Mouse (Mus musculus): ENCODE measurements around the gene Hectd3. TPM values are rescaled to one million over a fixed set of nuclear protein-coding genes. Genes with fewer than 3 reads are reported as not detected.

Hectd3 gene
- total RNA-seq (2021) (10 to 100 TPM; 28.4 to 29.5 TPM), polyA plus RNA-seq (2012; rRNA removed) (96.5 and 96.9 TPM in 2 replicates)
- long read RNA-seq, full-length matches to known transcripts = 27 of 41 reads
- long read RNA-seq, partial matches to known transcripts = 1 of 41 reads
- long read RNA-seq, other reads (novel, unspliced or antisense) = 13 of 41 reads

- peak; percentile 80 for DNase-seq
Observed at GRCm38 (mm10) chr4:116995131-116995797, at the start of gene Hectd3. TSS of gene Hectd3 (plus strand) at chr4:116995317.

GRCm38 (mm10) chr4:116951642-116952041 lies 43.5 kb upstream of the Hectd3 start:
- no peak for DNase-seq

DNA sequence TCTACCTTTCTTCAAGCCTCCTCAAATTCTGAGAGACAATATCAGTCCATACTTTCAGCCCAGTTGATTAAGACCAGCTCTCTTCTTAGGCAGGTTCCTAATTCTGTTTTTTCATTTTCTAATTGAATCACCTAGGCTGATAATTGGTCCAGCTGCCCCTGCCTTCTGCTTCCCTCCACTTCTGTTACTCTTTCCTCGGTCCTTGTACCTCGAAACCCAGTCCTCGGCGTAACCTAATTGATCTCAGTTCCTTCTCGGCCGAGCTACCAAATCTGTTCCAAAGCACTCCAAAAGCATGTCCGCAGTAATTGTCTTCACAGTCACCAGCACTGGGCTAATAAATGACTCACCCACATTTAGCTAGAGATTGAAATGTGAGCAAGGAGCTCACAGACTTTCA lies 40.2 kb upstream of the Hectd3 start:
- no peak for DNase-seq

DNA sequence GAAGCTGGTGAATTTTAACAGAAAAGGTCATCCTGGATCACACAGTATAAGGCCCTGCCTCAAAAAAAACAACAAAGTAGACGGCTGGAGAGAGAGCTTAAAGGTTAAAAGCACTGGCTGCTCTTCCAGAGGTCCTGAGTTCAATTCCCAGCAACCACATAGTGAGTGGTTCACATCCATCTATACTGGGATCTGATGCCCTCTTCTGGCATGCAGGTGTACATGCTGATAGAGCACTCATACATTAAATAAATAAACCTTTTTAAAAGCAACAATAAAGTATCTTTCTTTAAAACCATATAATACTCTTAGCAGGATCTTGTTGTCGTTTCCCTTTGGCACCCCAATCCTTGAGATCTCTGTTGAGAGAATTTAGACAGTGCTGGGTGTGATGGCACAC lies 18.6 kb upstream of the Hectd3 start:
- no peak for DNase-seq

DNA sequence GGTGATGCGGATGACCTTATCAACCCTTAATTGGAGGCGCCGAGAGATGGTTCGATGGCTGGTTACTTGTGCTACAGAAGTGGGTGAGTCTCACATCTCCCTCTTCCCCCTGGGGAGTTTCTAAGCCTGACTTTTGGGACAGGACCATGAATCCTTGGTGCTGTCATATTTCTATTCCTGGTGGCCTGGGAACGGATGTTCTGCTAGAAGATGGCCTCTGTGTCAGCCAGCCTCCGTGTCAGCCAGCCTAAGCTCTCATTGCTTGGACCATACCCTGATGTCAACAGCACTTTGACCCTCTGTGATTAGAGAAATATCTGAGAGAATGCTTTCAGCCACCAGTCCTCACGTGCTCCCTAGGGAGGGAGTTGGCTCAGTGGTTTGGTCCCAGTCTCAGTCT lies 9.4 kb upstream of the Hectd3 start:
- DNase-seq = no peak

DNA sequence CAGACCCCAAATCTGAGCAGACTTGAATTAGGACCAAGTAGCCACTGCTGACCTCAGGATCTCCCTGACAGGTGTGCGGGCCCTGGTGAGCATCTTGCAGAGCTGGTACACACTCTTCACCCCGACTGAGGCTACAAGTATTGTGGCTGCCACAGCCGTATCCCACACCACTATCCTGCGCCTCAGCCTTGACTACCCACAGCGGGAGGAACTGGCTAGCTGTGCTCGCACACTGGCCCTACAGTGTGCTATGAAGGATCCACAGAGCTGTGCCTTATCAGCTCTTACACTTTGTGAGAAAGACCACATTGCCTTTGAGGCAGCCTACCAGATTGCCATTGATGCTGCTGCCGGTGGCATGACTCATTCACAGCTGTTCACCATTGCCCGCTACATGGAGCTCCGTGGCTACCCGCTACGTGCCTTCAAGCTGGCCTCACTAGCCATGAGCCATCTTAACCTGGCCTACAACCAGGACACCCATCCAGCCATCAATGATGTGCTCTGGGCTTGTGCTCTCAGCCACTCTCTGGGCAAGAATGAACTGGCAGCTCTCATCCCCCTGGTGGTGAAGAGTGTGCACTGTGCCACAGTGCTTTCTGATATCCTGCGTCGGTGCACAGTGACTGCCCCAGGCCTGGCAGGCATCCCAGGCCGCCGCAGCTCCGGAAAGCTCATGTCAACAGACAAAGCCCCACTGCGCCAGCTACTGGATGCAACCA lies 8.6 kb upstream of the Hectd3 start:
- peak; percentile 89 for DNase-seq

- DNase-seq = no peak
Observed at GRCm38 (mm10) chr4:116987122-116987456, 8.0 kb upstream of the Hectd3 start.

- DNase-seq = no peak
Observed at GRCm38 (mm10) chr4:116989731-116990130, 5.4 kb upstream of the Hectd3 start.

DNA sequence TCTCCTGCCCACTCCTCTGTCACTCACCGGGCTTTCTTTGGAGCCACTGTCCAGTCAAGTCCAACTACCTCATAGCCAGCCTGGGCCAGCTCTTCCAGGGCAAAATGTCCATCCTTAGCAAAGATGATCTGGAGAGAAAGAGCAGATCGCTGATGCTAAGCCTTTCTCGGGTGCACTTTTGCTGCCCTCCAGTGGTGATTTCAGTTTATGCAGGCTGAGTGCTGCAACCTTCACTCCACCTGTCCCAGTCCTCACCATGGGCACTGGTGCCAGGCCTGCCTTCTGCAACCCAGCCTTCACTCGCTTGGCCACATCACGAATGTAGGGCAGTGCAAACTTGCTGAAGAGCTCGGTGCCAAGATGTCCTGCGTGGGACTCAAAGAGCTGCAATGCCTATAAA lies 3.8 kb upstream of the Hectd3 start:
- DNase-seq = peak; percentile 73

DNA sequence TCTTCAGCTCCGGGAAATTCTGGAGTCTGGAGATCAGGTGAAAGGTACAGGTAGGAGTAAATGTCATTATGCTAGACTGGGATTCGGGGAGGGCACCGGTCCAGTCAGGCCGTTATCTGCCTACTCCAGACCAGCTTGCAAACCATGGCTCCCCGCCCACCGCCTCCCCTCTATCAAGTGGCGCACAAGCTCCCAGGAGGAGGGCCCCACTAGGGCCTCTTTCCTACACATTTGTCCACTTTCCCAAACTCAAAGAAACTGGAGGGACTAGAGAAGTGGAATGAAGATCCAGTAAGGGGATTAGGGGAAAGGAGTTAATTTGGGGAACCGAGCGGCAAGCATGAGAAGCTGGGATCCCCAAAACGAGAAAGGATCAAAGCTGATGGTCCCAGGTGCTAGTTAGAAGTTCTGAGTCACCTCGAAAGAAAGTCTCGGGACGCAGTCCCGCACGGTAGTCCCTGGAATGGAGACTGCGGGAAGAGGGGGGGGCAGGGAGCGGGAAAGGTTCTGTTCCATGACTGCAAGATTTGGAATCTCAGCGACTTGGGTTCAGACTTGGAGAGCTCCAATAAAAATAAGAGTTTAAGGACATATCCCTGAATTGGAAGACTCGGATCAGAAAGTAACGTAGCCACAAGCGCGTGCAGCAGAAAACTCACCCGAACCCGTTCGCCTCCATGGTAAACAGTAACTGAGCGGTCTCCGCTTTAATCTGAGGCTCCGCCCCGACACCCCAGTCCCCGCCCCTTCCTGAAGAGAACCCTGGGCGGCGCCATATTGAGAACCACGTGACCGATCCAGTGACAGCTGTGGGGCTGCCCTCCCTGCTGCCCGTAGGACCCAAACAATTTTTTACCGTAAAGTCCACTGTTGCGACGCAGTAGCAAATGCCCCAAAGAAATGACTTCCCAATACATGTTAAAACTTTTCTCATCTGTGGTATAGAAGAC lies 1.2 kb upstream of the Hectd3 start, which contains the start of gene Urod:
Gene Urod, minus strand, starts transcription at position 742 of the 950 bp plus-strand sequence.
- peak; percentile 96 for DNase-seq

GRCm38 (mm10) chr4:116995798-116996135 lies 650 bp downstream of the Hectd3 start:
- peak; percentile 55 for DNase-seq

DNA sequence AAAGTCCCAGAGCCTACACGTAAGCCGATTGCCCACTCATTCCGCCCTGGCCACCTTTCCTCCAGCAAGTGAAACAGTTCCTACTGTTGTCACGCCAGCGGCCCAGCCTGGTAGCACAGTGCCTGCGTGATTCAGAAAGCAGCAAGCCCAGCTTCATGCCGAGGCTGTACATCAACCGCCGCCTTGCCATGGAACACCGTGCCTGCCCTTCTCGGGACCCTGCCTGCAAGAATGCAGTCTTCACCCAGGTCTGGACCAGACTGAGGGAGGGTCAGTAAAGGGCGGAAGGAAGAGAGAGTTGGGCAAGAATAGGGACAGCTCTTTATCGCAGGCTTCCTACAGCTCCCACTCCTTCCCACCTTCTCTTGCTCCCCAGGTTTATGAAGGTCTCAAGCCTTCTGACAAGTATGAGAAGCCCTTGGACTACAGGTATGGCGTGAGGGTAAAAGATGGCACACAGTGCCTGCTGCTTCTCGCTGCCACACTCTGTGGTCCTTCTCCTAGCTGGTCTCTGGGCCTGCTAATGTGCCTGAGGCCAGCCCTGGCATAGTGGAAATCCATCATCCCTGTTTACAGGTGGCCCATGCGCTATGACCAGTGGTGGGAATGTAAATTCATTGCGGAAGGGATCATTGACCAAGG lies 4.5 kb downstream of the Hectd3 start:
- DNase-seq = no peak

- DNase-seq = no peak
Observed at GRCm38 (mm10) chr4:117001957-117002356, 6.8 kb downstream of the Hectd3 start.

DNA sequence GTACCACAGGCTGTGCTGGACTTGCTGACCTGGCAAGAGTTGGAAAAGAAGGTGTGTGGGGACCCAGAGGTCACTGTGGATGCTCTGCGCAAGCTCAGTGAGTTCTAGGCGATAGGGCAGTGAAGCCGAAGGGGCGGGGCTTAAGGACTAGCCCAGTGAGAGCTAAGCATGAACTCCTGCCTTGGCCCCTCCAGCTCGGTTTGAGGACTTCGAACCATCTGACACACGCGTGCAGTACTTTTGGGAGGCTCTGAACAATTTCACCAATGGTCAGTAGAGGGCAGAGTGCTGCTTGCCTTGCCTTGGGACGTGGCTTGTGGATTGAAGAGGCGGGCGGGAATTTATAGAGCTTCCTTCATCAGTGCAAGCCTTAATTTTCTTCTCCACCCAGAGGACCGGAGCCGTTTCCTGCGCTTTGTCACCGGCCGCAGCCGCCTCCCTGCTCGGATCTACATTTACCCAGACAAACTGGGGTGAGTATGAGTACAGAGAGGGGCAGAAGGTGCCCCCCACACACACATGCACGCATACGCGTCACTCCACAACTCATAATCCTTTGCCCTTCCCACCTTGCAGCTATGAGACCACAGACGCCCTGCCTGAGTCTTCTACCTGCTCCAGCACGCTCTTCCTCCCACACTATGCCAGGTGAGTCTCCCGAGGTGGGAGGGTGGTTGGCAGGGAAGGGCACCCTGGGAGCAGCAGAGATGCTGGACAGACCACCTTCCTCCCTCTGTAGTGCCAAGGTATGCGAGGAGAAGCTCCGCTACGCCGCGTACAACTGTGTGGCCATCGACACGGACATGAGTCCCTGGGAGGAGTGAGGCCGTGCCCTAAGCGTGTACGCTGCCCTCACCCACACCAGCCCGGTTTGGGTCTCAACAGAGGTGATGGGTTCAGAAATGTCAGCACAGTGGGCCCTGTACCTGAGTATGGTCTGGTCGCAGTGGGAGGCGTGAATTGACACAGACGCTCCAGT lies 7.7 kb downstream of the Hectd3 start:
- peak; percentile 65 for DNase-seq

DNA sequence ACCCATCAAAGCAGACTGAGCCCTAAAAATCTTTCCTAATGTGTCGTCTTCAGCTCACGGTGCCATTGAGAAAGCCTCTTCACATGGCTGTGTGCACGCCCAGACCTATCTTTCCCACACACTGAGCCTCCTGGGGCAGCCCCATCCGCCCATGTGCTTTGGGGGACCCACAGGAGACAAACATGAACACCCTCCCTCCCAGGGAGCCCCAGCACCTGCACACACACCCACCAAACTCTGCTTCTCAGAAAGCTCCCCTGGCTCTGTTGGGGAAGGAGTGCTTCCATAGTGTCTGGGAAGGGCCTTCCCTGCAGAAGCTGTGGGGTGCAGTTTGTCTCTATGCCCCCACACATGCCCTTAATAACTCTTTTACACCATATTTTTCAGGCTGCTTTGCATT lies 9.5 kb downstream of the Hectd3 start:
- no peak for DNase-seq

GRCm38 (mm10) chr4:117005611-117006400 lies 10.7 kb downstream of the Hectd3 start:
- no peak for DNase-seq

DNA sequence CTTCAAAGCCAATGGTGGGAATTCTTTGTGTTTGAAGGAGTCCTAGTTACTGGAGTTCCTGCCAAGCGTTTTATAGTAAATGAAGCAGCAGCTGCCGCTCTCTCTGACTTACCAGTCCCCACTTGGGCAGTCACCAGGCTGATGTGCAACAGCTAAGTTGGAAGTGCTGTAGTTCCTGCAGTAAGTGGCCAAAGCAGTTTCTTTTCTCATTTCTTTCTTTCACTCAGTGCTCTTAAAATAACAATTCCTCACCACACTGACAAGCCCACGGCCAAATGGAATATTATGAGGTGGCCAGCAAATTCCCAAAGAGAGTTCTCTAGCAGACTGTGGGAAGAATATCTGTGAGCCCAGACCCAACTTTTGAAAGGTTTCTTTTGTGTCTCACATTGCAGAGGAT lies 11.9 kb downstream of the Hectd3 start:
- no peak for DNase-seq

GRCm38 (mm10) chr4:117010231-117010630 lies 15.1 kb downstream of the Hectd3 start:
- no peak for DNase-seq

DNA sequence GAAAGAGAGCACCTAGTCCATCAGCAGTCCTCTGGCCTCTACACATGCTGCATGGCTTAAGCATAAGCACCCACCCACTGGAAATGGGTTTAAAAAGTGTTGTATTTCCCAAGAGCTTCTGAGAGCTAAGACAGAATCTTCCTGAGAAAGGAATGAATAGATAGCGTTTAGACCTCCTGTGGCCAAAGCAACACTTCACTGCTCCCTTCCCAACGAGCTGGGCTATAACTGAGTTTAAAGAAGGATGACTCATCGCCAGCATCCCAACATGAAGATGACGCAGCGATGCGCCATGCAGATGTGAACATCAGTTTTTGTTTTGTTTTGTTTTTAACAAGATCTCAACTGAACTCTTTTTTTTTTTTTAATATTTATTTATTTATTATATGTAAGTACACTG lies 18.5 kb downstream of the Hectd3 start:
- DNase-seq = no peak

GRCm38 (mm10) chr4:117014901-117015415 lies 19.8 kb downstream of the Hectd3 start:
- DNase-seq = no peak

Measured in adrenal gland, adult 2 months (tissue).